Mouse (Mus musculus): ENCODE results near the gene Cyfip1. TPM values are rescaled to one million over a fixed set of nuclear protein-coding genes. Genes with fewer than 3 reads are reported as not detected.
A peak's percentile ranks its signal among the peaks of the same experiment; 100 is the strongest.

Gene Cyfip1
- polyA plus RNA-seq, 1 experiment from 2014 or later = 39.2 TPM

DNA sequence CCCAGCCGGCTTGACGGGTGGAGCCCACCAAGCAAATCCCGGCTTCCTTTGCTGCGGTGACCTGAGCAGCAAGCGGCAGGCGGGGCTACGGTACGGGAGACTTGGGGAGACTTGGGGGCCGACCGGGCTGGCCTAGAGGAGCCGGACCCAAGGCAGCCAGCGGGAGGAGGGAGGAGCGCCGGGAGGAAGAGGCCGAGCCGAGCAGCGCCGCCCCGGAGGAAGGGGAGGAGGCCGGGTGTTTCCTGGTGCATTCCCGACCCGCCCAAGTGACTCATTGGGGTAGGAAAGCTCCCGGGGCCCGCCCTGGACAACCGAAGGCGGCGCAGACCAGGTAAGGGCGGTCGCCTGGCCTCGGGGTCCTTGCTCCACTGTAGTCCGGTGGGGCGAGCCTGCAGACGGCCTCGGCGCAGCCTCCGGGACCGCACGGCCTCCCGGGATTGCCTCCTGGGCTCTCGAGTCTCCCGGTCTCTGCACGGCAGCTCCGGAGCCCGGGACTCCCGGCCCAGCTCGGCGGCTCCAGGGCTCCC, 495 bp downstream of the Cyfip1 start:
- Histone ChIP-seq H3K4me2 (ENCODE audit: low read depth, low read length) (peak overlapping the region; percentile 78), H3K4me1 (ENCODE audit: control insufficient read depth, insufficient read depth, low read length) (peaks cover 14% of the 10 kb centered on the region; the same call in 1 of the 2 replicates), H3K27ac (ENCODE audit: low read depth, low read length) (peak overlapping the region; percentile 92), H3K9me3 (ENCODE audit: control insufficient read depth, low read length) (no peaks in the 10 kb centered on the region), H3K36me3 (ENCODE audit: control insufficient read depth, insufficient read depth, low read length) (no peaks in the 10 kb centered on the region), H3K4me3 (ENCODE audit: low read depth, low read length) (peak overlapping the region; percentile 90), H3K9ac (replicated peaks; ENCODE audit: low read depth, low read length) (peak overlapping the region; percentile 91), H3K27me3 (ENCODE audit: control insufficient read depth, insufficient read depth, low read length) (no peaks in the 10 kb centered on the region)
- ATAC-seq (ENCODE audit: low read depth) = peak; percentile 94
- WGBS = under 1% methylated on average over 46 of the region's 47 CpGs

DNA sequence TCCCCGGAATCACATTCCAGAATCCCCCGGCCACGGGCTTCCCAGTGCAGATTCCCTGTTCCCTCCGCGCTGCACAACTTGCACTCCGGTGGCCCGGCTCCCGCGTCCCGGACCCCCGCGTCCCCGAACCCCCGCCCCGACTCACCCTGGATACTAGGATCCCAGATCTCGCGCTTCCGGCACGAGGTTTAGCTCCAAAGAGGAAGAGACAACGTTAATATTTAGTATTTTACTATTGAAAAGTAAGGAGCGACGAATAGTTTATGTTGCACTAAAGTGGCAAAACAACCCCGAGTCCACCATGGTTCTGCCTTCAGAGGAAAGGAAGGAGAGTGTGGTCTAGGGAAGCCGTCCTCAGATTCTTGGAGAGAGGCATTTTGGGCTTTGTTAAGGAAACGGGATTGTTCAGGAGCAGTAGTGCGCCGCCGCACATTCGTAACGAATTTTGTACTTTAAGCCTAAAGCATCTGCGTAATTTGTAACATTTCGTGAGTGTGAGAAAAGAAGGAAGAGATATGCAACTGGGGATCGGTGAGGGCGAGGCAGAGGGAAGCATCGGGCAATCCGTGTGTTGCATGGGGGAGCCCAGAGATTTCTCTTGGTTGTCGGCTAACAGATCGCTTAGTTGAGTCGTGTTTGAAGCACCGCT, 1.1 kb downstream of the Cyfip1 start:
- peak overlapping the region; percentile 78 for H3K4me2 ChIP-seq (ENCODE audit: low read depth, low read length)
- peak overlapping the region; percentile 91 for H3K9ac ChIP-seq (replicated peaks; ENCODE audit: low read depth, low read length)
- peak; percentile 80 for ATAC-seq (ENCODE audit: low read depth)
- no peaks in the 10 kb centered on the region for H3K36me3 ChIP-seq (ENCODE audit: control insufficient read depth, insufficient read depth, low read length)
- H3K4me3 ChIP-seq (ENCODE audit: low read depth, low read length) = peak overlapping the region; percentile 90
- no peaks in the 10 kb centered on the region for H3K9me3 ChIP-seq (ENCODE audit: control insufficient read depth, low read length)
- WGBS = 0% methylated on average over 40 of the region's 40 CpGs
- H3K4me1 ChIP-seq (ENCODE audit: control insufficient read depth, insufficient read depth, low read length) = peaks cover 14% of the 10 kb centered on the region; the same call in 1 of the 2 replicates
- no peaks in the 10 kb centered on the region for H3K27me3 ChIP-seq (ENCODE audit: control insufficient read depth, insufficient read depth, low read length)
- H3K27ac ChIP-seq (ENCODE audit: low read depth, low read length) = peak overlapping the region; percentile 92

DNA sequence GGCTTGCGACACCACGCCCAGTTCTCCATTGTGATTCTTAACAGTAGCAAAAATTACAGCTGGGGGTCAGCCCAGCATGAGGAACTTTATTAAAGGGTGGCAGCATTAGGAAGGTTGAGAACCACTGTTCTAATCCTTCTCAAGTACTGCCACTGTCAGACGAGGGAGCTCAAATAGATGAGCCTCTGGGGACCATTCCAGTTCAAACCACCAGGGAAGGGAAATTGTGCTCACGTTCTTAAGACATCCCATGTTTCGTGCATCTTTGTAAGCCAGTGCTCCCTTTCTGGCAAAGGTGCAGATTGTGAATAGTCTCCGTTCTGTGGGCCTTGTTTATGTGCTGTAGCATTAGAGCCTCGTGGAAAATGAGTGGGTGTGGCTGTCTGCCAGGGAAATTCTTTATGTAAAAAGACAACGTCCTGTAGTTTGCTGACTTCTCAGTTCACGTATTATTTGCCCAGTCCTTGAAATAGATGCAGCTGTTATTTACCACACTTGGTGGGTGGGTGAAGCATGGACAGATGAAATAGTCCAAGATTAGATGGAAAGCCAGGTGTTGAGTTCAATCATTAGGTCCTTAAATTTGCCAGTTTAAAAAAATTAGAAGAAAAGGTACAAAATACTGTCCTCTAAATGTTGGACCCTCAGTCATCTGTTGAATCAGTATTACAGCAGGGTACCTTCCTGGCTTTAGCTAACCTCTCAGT, 5.2 kb downstream of the Cyfip1 start:
- Histone ChIP-seq H3K36me3 (ENCODE audit: control insufficient read depth, insufficient read depth, low read length) (no peaks in the 10 kb centered on the region), H3K9me3 (ENCODE audit: control insufficient read depth, low read length) (no peaks in the 10 kb centered on the region), H3K4me2 (ENCODE audit: low read depth, low read length) (no peak overlapping the region), H3K9ac (replicated peaks; ENCODE audit: low read depth, low read length) (no peak overlapping the region), H3K4me1 (ENCODE audit: control insufficient read depth, insufficient read depth, low read length) (peaks cover 8% of the 10 kb centered on the region; the same call in 1 of the 2 replicates), H3K27ac (ENCODE audit: low read depth, low read length) (no peak overlapping the region), H3K27me3 (ENCODE audit: control insufficient read depth, insufficient read depth, low read length) (no peaks in the 10 kb centered on the region), H3K4me3 (ENCODE audit: low read depth, low read length) (no peak overlapping the region)
- ATAC-seq (ENCODE audit: low read depth) = no peak
- 67% methylated on average over 9 of the region's 9 CpGs for WGBS

DNA sequence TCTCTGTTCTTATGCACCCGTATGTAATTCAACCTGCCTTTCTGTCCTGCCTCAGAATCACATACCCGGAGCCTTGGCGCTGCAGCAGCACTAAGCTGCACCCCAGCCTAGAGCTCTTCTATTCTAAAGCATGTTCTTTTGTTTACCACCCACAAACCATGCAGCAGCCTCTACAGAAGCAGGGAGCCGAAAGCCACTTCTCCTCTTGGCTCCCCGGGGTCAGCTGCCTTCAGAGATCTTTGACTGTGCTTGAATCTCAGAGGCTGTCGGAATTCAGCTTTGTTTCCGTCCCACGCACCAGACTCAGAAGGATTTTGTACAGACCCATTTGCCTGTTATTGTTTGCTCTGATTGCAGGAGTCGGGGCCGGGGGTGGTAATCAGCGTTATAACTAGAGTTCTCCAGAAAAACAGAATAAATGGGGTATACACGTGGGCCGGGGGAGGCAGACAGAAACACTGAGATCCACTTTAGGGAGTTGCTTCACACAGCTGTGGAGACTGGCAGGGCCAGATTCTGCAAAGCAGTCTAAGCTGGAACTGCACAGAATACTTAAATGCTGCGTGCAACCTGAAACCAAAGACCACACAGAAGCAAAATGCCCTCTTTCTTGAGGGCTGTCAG, 8.5 kb downstream of the Cyfip1 start:
- H3K4me1 ChIP-seq (ENCODE audit: control insufficient read depth, insufficient read depth, low read length) = no peaks in the 10 kb centered on the region
- H3K36me3 ChIP-seq (ENCODE audit: control insufficient read depth, insufficient read depth, low read length) = no peaks in the 10 kb centered on the region
- no peak overlapping the region for H3K9ac ChIP-seq (replicated peaks; ENCODE audit: low read depth, low read length)
- no peak overlapping the region for H3K4me2 ChIP-seq (ENCODE audit: low read depth, low read length)
- H3K9me3 ChIP-seq (ENCODE audit: control insufficient read depth, low read length) = no peaks in the 10 kb centered on the region
- no peak overlapping the region for H3K4me3 ChIP-seq (ENCODE audit: low read depth, low read length)
- WGBS = 37% methylated on average over 14 of the region's 14 CpGs
- peak; percentile 72; the same call in 1 of the 2 replicates for ATAC-seq (ENCODE audit: low read depth)
- no peak overlapping the region for H3K27ac ChIP-seq (ENCODE audit: low read depth, low read length)
- H3K27me3 ChIP-seq (ENCODE audit: control insufficient read depth, insufficient read depth, low read length) = no peaks in the 10 kb centered on the region

DNA sequence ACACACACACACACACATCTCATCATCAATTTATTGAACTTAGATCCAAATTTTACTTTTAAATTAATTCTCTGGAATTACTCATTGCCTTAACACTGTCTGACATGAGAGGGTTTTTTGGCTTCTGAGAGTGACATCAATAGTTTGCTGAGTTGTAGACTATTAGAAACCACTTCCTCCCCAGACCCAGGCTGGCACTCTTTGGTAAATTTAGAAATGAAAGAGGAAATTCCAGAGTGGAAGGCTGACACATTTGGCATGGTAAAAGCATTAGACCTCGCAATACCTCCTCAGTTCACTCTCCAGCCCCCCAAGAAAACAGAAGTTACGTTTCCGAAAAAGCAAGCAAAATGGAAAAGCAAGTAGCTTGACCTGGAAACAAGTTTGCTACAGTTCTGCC, 11.2 kb downstream of the Cyfip1 start:
- no peak overlapping the region for H3K4me3 ChIP-seq (ENCODE audit: low read depth, low read length)
- no peak overlapping the region for H3K27ac ChIP-seq (ENCODE audit: low read depth, low read length)
- no peaks in the 10 kb centered on the region for H3K27me3 ChIP-seq (ENCODE audit: control insufficient read depth, insufficient read depth, low read length)
- no peaks in the 10 kb centered on the region for H3K4me1 ChIP-seq (ENCODE audit: control insufficient read depth, insufficient read depth, low read length)
- H3K9me3 ChIP-seq (ENCODE audit: control insufficient read depth, low read length) = no peaks in the 10 kb centered on the region
- no peak for ATAC-seq (ENCODE audit: low read depth)
- 87% methylated on average over 3 of the region's 3 CpGs for WGBS
- no peak overlapping the region for H3K9ac ChIP-seq (replicated peaks; ENCODE audit: low read depth, low read length)
- no peak overlapping the region for H3K4me2 ChIP-seq (ENCODE audit: low read depth, low read length)
- H3K36me3 ChIP-seq (ENCODE audit: control insufficient read depth, insufficient read depth, low read length) = no peaks in the 10 kb centered on the region

DNA sequence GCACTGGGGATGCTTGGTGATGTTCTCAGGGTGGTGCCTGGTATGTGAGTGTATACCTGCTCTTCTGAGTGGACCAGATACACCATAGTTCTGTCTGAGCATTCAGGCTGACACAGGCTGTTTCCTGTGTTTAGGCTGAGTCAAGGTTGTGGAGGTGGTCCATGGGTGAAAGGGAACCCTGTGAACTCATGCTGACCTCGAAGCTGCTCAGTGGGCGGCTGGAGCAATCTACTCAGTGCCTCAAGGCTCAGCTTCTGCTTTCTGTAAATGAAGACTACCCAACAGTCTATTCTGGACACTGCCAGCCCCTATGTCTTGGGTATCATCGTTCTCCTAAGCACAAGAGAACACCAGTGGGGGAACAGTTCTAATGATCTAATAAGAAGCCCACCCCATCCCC, 14.1 kb downstream of the Cyfip1 start:
- Histone ChIP-seq H3K9me3 (ENCODE audit: control insufficient read depth, low read length) (no peaks in the 10 kb centered on the region), H3K9ac (replicated peaks; ENCODE audit: low read depth, low read length) (no peak overlapping the region), H3K4me1 (ENCODE audit: control insufficient read depth, insufficient read depth, low read length) (no peaks in the 10 kb centered on the region), H3K36me3 (ENCODE audit: control insufficient read depth, insufficient read depth, low read length) (no peaks in the 10 kb centered on the region), H3K4me3 (ENCODE audit: low read depth, low read length) (no peak overlapping the region), H3K27ac (ENCODE audit: low read depth, low read length) (no peak overlapping the region), H3K4me2 (ENCODE audit: low read depth, low read length) (no peak overlapping the region), H3K27me3 (ENCODE audit: control insufficient read depth, insufficient read depth, low read length) (no peaks in the 10 kb centered on the region)
- no peak for ATAC-seq (ENCODE audit: low read depth)
- 81% methylated on average over 3 of the region's 3 CpGs for WGBS

DNA sequence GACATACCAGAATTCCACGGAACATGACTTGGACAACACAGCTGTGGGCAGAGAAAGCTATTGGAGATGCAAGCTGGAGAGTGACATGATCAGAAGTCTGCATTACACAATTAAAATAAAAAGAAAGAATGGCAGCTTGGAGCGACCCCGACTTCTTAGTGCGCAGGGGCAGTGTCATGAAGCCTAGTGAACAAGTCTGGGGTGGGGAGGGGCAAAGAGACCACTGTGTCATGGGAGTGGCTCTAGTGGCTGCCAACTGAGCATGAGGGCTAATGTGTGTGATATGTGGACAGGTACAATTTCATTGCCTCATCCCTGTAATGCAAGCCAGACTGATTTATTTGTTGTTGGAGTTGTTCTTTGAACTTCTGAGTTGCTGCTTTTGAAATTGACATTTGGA, 15.2 kb downstream of the Cyfip1 start:
- ATAC-seq (ENCODE audit: low read depth) = no peak
- WGBS = 98% methylated on average over 4 of the region's 4 CpGs
- Histone ChIP-seq H3K4me3 (ENCODE audit: low read depth, low read length) (no peak overlapping the region), H3K4me2 (ENCODE audit: low read depth, low read length) (no peak overlapping the region), H3K9me3 (ENCODE audit: control insufficient read depth, low read length) (no peaks in the 10 kb centered on the region), H3K27me3 (ENCODE audit: control insufficient read depth, insufficient read depth, low read length) (no peaks in the 10 kb centered on the region), H3K27ac (ENCODE audit: low read depth, low read length) (no peak overlapping the region), H3K36me3 (ENCODE audit: control insufficient read depth, insufficient read depth, low read length) (no peaks in the 10 kb centered on the region), H3K9ac (replicated peaks; ENCODE audit: low read depth, low read length) (no peak overlapping the region), H3K4me1 (ENCODE audit: control insufficient read depth, insufficient read depth, low read length) (no peaks in the 10 kb centered on the region)

DNA sequence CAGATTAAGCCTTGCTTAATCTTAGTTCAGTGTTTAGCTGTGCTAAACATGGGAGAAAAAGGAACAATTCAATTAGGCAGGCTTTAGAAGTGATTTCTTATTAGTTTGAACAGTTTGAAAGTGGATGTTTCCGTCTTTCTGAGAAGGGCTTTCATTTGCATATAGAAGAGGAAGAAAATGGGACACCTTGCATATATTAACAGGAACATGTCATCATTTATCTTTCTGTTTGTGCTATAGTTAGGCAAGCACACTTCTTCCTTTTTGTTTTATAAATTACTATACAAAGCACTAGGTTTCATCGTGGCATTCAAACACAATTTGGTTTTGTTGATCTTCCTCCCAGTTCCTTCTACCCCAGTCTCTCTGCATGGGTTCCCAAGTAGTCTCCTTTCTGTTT, 16.2 kb downstream of the Cyfip1 start:
- Histone ChIP-seq H3K4me3 (ENCODE audit: low read depth, low read length) (no peak overlapping the region), H3K36me3 (ENCODE audit: control insufficient read depth, insufficient read depth, low read length) (no peaks in the 10 kb centered on the region), H3K27me3 (ENCODE audit: control insufficient read depth, insufficient read depth, low read length) (no peaks in the 10 kb centered on the region), H3K4me1 (ENCODE audit: control insufficient read depth, insufficient read depth, low read length) (no peaks in the 10 kb centered on the region), H3K27ac (ENCODE audit: low read depth, low read length) (no peak overlapping the region), H3K4me2 (ENCODE audit: low read depth, low read length) (no peak overlapping the region), H3K9ac (replicated peaks; ENCODE audit: low read depth, low read length) (no peak overlapping the region), H3K9me3 (ENCODE audit: control insufficient read depth, low read length) (no peaks in the 10 kb centered on the region)
- ATAC-seq (ENCODE audit: low read depth) = no peak
- WGBS = 65% methylated on average over 2 of the region's 2 CpGs

Measured in neural tube, embryonic 14.5 days (tissue).